Mouse (Mus musculus): ENCODE measurements at regions not wholly inside any gene's neighbourhood (a gene's known extent, or its start where the extent isn't known, plus 50 kb on each side); places are given as distances from the start of the nearest gene placed in this dataset.

- TF ChIP-seq POLR2A (IDR thresholded peaks at IDR 0.05; ENCODE audit: extremely low read depth, insufficient read depth, low read length), result no peak
- TF ChIP-seq CTCF (IDR thresholded peaks at IDR 0.05; ENCODE audit: low read depth, low read length), result no peak
- H3K79me2 ChIP-seq (ENCODE audit: control insufficient read depth, insufficient read depth, low read length), result no peaks in the 10 kb centered on the region
- H3K9ac ChIP-seq (ENCODE audit: low read depth, low read length), result no peak overlapping the region
- no peaks in the 10 kb centered on the region for H3K27me3 ChIP-seq (ENCODE audit: control insufficient read depth, insufficient read depth, low read length)
- H3K4me3 ChIP-seq (ENCODE audit: insufficient read depth, low read depth, low read length), result no peak overlapping the region
- no peak overlapping the region for H3K27ac ChIP-seq (replicated peaks; ENCODE audit: insufficient read depth, low read depth, low read length)
- no peak for DNase-seq (ENCODE audit: extremely low read depth, low read depth, low spot score)
- WGBS, result 76% methylated on average over 10 of the region's 10 CpGs
- H3K36me3 ChIP-seq (ENCODE audit: control insufficient read depth, insufficient read depth, low read length), result no peaks in the 10 kb centered on the region
- H3K4me1 ChIP-seq (ENCODE audit: control insufficient read depth, insufficient read depth, low read length), result no peaks in the 10 kb centered on the region
These were observed 141.3 kb upstream of the Nckap5 start for GRCm38 (mm10) chr1:126971777-126972421.

DNA sequence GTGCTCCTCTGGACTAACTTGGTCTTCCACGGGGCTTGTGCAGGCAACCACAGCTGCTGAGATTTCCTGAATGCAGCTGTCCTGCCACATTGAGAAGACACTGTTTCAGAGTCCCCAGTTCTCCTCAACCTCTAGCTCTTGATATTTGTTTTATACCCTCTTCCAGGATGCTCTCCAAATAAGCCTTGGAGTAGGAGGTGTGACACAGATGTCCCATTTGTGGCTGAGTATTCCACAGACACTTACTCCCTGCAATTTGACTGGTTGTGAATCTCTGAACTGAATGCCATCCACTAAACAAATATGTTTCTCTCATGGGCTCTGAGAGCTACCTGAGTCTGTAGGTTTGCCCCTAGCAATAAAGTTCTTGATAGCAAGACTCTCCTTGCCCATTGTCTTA lies 140.5 kb upstream of the Nckap5 start:
- no peak overlapping the region for H3K4me3 ChIP-seq (ENCODE audit: insufficient read depth, low read depth, low read length)
- no peak for TF ChIP-seq POLR2A (IDR thresholded peaks at IDR 0.05; ENCODE audit: extremely low read depth, insufficient read depth, low read length)
- no peak for TF ChIP-seq CTCF (IDR thresholded peaks at IDR 0.05; ENCODE audit: low read depth, low read length)

DNA sequence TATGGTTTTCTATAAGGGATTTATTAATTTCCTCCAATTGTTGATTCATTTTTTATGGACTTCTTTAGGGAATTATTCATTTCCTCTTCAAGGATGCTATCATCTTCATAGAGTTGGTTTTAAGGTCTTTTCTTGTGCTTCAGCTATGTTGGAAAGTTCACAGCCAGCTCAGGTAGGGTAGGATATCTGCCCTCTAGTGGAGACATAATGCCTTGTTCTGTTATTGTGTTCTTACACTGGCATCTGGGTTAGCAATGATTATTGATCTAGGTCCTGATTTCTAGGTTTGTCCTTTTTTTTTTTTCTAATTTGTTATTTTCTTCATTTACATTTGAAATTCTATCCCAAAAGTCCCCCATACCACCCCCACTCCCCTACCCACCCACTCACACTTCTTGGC lies 135.8 kb upstream of the Nckap5 start:
- H3K79me2 ChIP-seq (ENCODE audit: control insufficient read depth, insufficient read depth, low read length), result no peaks in the 10 kb centered on the region
- TF ChIP-seq CTCF (IDR thresholded peaks at IDR 0.05; ENCODE audit: low read depth, low read length) (no peak), POLR2A (IDR thresholded peaks at IDR 0.05; ENCODE audit: extremely low read depth, insufficient read depth, low read length) (no peak)
- no peak overlapping the region for H3K27ac ChIP-seq (replicated peaks; ENCODE audit: insufficient read depth, low read depth, low read length)
- peak; percentile 11 for DNase-seq (ENCODE audit: extremely low read depth, low read depth, low spot score)
- H3K4me1 ChIP-seq (ENCODE audit: control insufficient read depth, insufficient read depth, low read length), result no peaks in the 10 kb centered on the region
- no peaks in the 10 kb centered on the region for H3K36me3 ChIP-seq (ENCODE audit: control insufficient read depth, insufficient read depth, low read length)
- no peak overlapping the region for H3K9ac ChIP-seq (ENCODE audit: low read depth, low read length)
- H3K4me3 ChIP-seq (ENCODE audit: insufficient read depth, low read depth, low read length), result no peak overlapping the region
- H3K27me3 ChIP-seq (ENCODE audit: control insufficient read depth, insufficient read depth, low read length), result no peaks in the 10 kb centered on the region

More for the DNA sequence above, 140.5 kb upstream of the Nckap5 start:
- H3K27me3 ChIP-seq (ENCODE audit: control insufficient read depth, insufficient read depth, low read length), result no peaks in the 10 kb centered on the region
- H3K79me2 ChIP-seq (ENCODE audit: control insufficient read depth, insufficient read depth, low read length), result no peaks in the 10 kb centered on the region
- no peak for DNase-seq (ENCODE audit: extremely low read depth, low read depth, low spot score)
- H3K9ac ChIP-seq (ENCODE audit: low read depth, low read length), result no peak overlapping the region
- H3K36me3 ChIP-seq (ENCODE audit: control insufficient read depth, insufficient read depth, low read length), result no peaks in the 10 kb centered on the region
- no peak overlapping the region for H3K27ac ChIP-seq (replicated peaks; ENCODE audit: insufficient read depth, low read depth, low read length)
- no peaks in the 10 kb centered on the region for H3K4me1 ChIP-seq (ENCODE audit: control insufficient read depth, insufficient read depth, low read length)
- 80% methylated on average over 1 of the region's 1 CpGs for WGBS

DNA sequence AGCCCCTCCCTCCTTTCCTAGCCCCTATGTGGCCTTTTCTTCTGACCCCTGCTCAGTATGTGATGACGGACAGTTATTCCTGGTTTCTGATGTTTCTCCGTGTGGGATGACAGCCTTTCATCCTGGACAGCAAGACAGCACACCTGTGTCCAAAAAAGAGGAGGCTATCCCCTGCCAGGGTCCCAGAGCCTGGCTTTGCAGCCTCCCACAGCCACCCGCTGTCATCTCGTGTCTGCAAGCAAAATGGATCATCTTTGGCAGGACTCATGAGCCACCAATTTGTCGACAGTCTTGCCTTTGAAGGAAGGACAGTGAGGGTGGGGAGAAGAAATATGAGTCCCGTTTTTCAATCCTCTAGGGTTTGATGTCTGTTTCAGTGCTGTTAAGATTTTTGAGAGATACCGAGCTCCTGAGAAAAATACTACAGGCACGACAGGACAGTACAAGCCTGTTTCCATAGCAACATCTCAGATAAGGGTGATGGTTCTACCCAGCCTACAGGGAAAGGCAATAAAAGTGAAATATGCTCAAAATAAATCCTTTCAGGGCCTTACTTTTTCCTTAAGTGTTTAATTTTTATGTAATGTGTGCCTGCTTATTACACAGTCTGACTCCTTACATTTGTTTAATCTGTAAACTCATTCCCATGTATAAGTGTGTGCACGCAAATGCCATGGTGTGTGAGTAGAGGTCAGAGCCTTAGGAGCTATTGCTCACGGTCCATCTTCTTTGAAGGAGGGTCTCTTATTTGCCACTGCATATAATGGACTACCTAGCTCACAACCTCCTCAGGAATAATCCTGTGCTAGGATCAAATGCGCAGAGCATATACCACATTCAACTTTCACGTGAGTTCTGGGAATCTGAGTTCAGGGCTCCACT lies 125.5 kb upstream of the Nckap5 start:
- TF ChIP-seq POLR2A (IDR thresholded peaks at IDR 0.05; ENCODE audit: extremely low read depth, insufficient read depth, low read length) (no peak), CTCF (IDR thresholded peaks at IDR 0.05; ENCODE audit: low read depth, low read length) (no peak)
- no peak overlapping the region for H3K27ac ChIP-seq (replicated peaks; ENCODE audit: insufficient read depth, low read depth, low read length)
- no peaks in the 10 kb centered on the region for H3K4me1 ChIP-seq (ENCODE audit: control insufficient read depth, insufficient read depth, low read length)
- DNase-seq (ENCODE audit: extremely low read depth, low read depth, low spot score), result no peak
- no peaks in the 10 kb centered on the region for H3K79me2 ChIP-seq (ENCODE audit: control insufficient read depth, insufficient read depth, low read length)
- no peaks in the 10 kb centered on the region for H3K36me3 ChIP-seq (ENCODE audit: control insufficient read depth, insufficient read depth, low read length)
- 69% methylated on average over 12 of the region's 12 CpGs for WGBS
- H3K4me3 ChIP-seq (ENCODE audit: insufficient read depth, low read depth, low read length), result no peak overlapping the region
- H3K27me3 ChIP-seq (ENCODE audit: control insufficient read depth, insufficient read depth, low read length), result no peaks in the 10 kb centered on the region
- no peak overlapping the region for H3K9ac ChIP-seq (ENCODE audit: low read depth, low read length)

GRCm38 (mm10) chr1:126947860-126948259 lies 117.3 kb upstream of the Nckap5 start:
- H3K9ac ChIP-seq (ENCODE audit: low read depth, low read length), result no peak overlapping the region
- H3K4me3 ChIP-seq (ENCODE audit: insufficient read depth, low read depth, low read length), result no peak overlapping the region
- H3K27ac ChIP-seq (replicated peaks; ENCODE audit: insufficient read depth, low read depth, low read length), result no peak overlapping the region
- TF ChIP-seq POLR2A (IDR thresholded peaks at IDR 0.05; ENCODE audit: extremely low read depth, insufficient read depth, low read length) (no peak), CTCF (IDR thresholded peaks at IDR 0.05; ENCODE audit: low read depth, low read length) (no peak)
- DNase-seq (ENCODE audit: extremely low read depth, low read depth, low spot score), result no peak
- no peaks in the 10 kb centered on the region for H3K4me1 ChIP-seq (ENCODE audit: control insufficient read depth, insufficient read depth, low read length)
- no peaks in the 10 kb centered on the region for H3K79me2 ChIP-seq (ENCODE audit: control insufficient read depth, insufficient read depth, low read length)
- no peaks in the 10 kb centered on the region for H3K27me3 ChIP-seq (ENCODE audit: control insufficient read depth, insufficient read depth, low read length)
- 83% methylated on average over 1 of the region's 1 CpGs for WGBS
- no peaks in the 10 kb centered on the region for H3K36me3 ChIP-seq (ENCODE audit: control insufficient read depth, insufficient read depth, low read length)

DNA sequence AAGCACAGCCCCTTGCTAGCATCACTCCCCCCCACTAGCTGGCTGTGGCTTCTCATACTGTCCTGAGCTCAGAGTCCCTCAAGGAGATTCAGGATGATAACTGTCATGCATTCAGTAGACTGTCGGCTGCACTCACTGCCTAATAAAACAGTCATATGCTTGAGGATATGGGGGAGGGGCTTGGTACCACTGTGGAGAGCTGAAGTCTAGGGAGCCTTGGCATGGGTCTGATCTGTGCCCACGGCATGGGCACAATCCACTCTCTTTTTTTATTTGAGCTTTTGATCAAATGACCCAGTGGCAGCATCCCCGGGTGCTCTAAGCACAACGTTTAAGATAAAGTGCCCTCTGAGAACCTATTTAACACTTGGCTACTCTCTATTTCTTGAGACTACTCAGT lies 102.1 kb upstream of the Nckap5 start:
- Histone ChIP-seq H3K9ac (ENCODE audit: low read depth, low read length) (no peak overlapping the region), H3K27ac (replicated peaks; ENCODE audit: insufficient read depth, low read depth, low read length) (no peak overlapping the region), H3K79me2 (ENCODE audit: control insufficient read depth, insufficient read depth, low read length) (no peaks in the 10 kb centered on the region), H3K4me3 (ENCODE audit: insufficient read depth, low read depth, low read length) (no peak overlapping the region), H3K27me3 (ENCODE audit: control insufficient read depth, insufficient read depth, low read length) (no peaks in the 10 kb centered on the region; the same call in 1 of the 2 replicates), H3K36me3 (ENCODE audit: control insufficient read depth, insufficient read depth, low read length) (no peaks in the 10 kb centered on the region), H3K4me1 (ENCODE audit: control insufficient read depth, insufficient read depth, low read length) (no peaks in the 10 kb centered on the region)
- WGBS, result 51% methylated on average over 4 of the region's 4 CpGs
- no peak for TF ChIP-seq CTCF (IDR thresholded peaks at IDR 0.05; ENCODE audit: low read depth, low read length)
- no peak for TF ChIP-seq POLR2A (IDR thresholded peaks at IDR 0.05; ENCODE audit: extremely low read depth, insufficient read depth, low read length)
- DNase-seq (ENCODE audit: extremely low read depth, low read depth, low spot score), result no peak

Data from liver, adult 2 months (tissue).